Comparison of ENCODE assay signal across 9 mouse cellular contexts in genomic region chr8:121697735-121698614, GRCm38 (mm10). TPM values are rescaled to one million over a fixed set of nuclear protein-coding genes. Genes with fewer than 3 reads are reported as not detected.
DNase-seq lines count a peak whose midpoint lies in the region; ATAC-seq lines count a peak whose summit lies in the region.
"Had no signal": no experiment of that assay in that cellular context is flagged by ENCODE, and none has a peak within 500 bp of the region (broad histone marks: within the 10 kb centered on the region; RNA-seq: fewer than 3 reads in every experiment).

No protein-coding gene starts in this region.

- no peak overlapping the region for H3K9ac ChIP-seq in lung, embryonic 15.5 days
- no peak overlapping the region; the same call in 1 of the 2 replicates for H3K9ac ChIP-seq in intestine, embryonic 16.5 days (ENCODE audit: low read depth, low read length)
- H3K9ac ChIP-seq in stomach, embryonic 14.5 days (replicated peaks; ENCODE audit: low read depth, low read length): 0 out of 2 replicates have a peak overlapping the region, but pooled peaks have one; percentile 10
- H3K9ac ChIP-seq: liver, embryonic 15.5 days had no signal

- ATAC-seq in lung, embryonic 15.5 days (ENCODE audit: borderline replicate concordance, extremely low read depth, low FRiP score, low TSS enrichment): peak; percentile 69
- ATAC-seq in intestine, embryonic 16.5 days: peak; percentile 55
- peak; percentile 70 for ATAC-seq in stomach, embryonic 14.5 days (ENCODE audit: insufficient number of reproducible peaks, insufficient read depth, low FRiP score, low read depth)

- no peaks in the 10 kb centered on the region for H3K9me3 ChIP-seq in lung, embryonic 15.5 days
- H3K9me3 ChIP-seq in intestine, embryonic 16.5 days (ENCODE audit: control insufficient read depth, low read length): no peaks in the 10 kb centered on the region
- no peaks in the 10 kb centered on the region for H3K9me3 ChIP-seq in stomach, embryonic 14.5 days (ENCODE audit: control insufficient read depth, low read depth, low read length)
- H3K9me3 ChIP-seq: liver, embryonic 15.5 days had no signal

- DNase-seq in lung, postnatal 4 days: no peak
- DNase-seq in embryo, embryonic 11 days: peak; percentile 59
- no peak for DNase-seq in spleen, postnatal 10 days (ENCODE audit: low spot score in 2 of 2)
- no peak for DNase-seq in frontal cortex, postnatal 25 days (ENCODE audit: low spot score in 2 of 2)
- DNase-seq in urinary bladder, adult 18-20 months (ENCODE audit: low spot score in 2 of 2): no peak

- H3K4me2 ChIP-seq in lung, embryonic 15.5 days: peak overlapping the region; percentile 43
- H3K4me2 ChIP-seq in intestine, embryonic 16.5 days (ENCODE audit: low read depth, low read length): peak overlapping the region; percentile 33
- peak overlapping the region; percentile 48 for H3K4me2 ChIP-seq in stomach, embryonic 14.5 days (replicated peaks; ENCODE audit: low read depth, low read length)
- H3K4me2 ChIP-seq: liver, embryonic 15.5 days had no signal

- H3K36me3 ChIP-seq in lung, embryonic 15.5 days: no peaks in the 10 kb centered on the region
- H3K36me3 ChIP-seq in intestine, embryonic 16.5 days (ENCODE audit: control insufficient read depth, insufficient read depth, low read length): no peaks in the 10 kb centered on the region
- H3K36me3 ChIP-seq in stomach, embryonic 14.5 days (ENCODE audit: control insufficient read depth, insufficient read depth, low read length): no peaks in the 10 kb centered on the region
- H3K36me3 ChIP-seq: liver, embryonic 15.5 days had no signal

- H3K4me3 ChIP-seq in lung, embryonic 15.5 days: 0 out of 2 replicates have a peak overlapping the region, but pooled peaks have one; percentile 12
- peak overlapping the region; percentile 9 for H3K4me3 ChIP-seq in intestine, embryonic 16.5 days (ENCODE audit: low read length)
- no peak overlapping the region; the same call in 1 of the 2 replicates for H3K4me3 ChIP-seq in stomach, embryonic 14.5 days (ENCODE audit: low read depth, low read length)
- H3K4me3 ChIP-seq: liver, embryonic 15.5 days had no signal

- H3K27ac ChIP-seq in lung, embryonic 15.5 days: no peak overlapping the region
- no peak overlapping the region for H3K27ac ChIP-seq in intestine, embryonic 16.5 days (ENCODE audit: low read length)
- H3K27ac ChIP-seq in stomach, embryonic 14.5 days (ENCODE audit: low read length): no peak overlapping the region
- H3K27ac ChIP-seq: liver, embryonic 15.5 days had no signal

- H3K27me3 ChIP-seq in lung, embryonic 15.5 days: no peaks in the 10 kb centered on the region
- H3K27me3 ChIP-seq in intestine, embryonic 16.5 days (replicated peaks; ENCODE audit: control insufficient read depth, insufficient read depth, low read length): no peaks in the 10 kb centered on the region
- H3K27me3 ChIP-seq in stomach, embryonic 14.5 days (ENCODE audit: control insufficient read depth, insufficient read depth, low read length): no peaks in the 10 kb centered on the region

- peaks cover 12% of the 10 kb centered on the region for H3K4me1 ChIP-seq in lung, embryonic 15.5 days
- peaks cover 8% of the 10 kb centered on the region; the same call in 1 of the 2 replicates for H3K4me1 ChIP-seq in intestine, embryonic 16.5 days (ENCODE audit: control insufficient read depth, insufficient read depth, low read length)
- peaks cover 8% of the 10 kb centered on the region; the same call in 1 of the 2 replicates for H3K4me1 ChIP-seq in stomach, embryonic 14.5 days (ENCODE audit: control insufficient read depth, insufficient read depth, low read length)

- WGBS in lung, embryonic 15.5 days: 2% methylated on average over 17 of the region's 17 CpGs
- 5% methylated on average over 16 of the region's 17 CpGs for WGBS in intestine, embryonic 16.5 days
- 6% methylated on average over 16 of the region's 17 CpGs for WGBS in stomach, embryonic 14.5 days

RNA-seq across cellular contexts. Expression of gene Jph3, which starts 31.4 kb away (rescaled TPM):
- 0.44 and 0.86 TPM in 2 replicates for polyA plus RNA-seq in lung, embryonic 15.5 days (2015; fragmentation: Nextera tagmentation; extraction: Ambion mirVana)
- polyA plus RNA-seq in intestine, embryonic 16.5 days (2015; fragmentation: Nextera tagmentation; extraction: Ambion mirVana): 2.8 and 3.3 TPM in 2 replicates
- polyA plus RNA-seq in stomach, embryonic 14.5 days (2014; fragmentation: Nextera tagmentation; extraction: Ambion mirVana): 3.4 and 3.6 TPM in 2 replicates

RNA-seq across cellular contexts. Expression of gene Zcchc14, which starts 45.3 kb away (rescaled TPM):
- 13.5 and 14.2 TPM in 2 replicates for polyA plus RNA-seq in lung, embryonic 15.5 days (2015; fragmentation: Nextera tagmentation; extraction: Ambion mirVana)
- polyA plus RNA-seq in intestine, embryonic 16.5 days (2015; fragmentation: Nextera tagmentation; extraction: Ambion mirVana): 7.7 and 9.5 TPM in 2 replicates
- polyA plus RNA-seq in stomach, embryonic 14.5 days (2014; fragmentation: Nextera tagmentation; extraction: Ambion mirVana): 28.7 TPM in 2 replicates
